Mouse (Mus musculus) hematopoietic stem cell, adult 5-6 weeks (primary cell): Measurements from ENCODE around the gene Syde2. TPM values are rescaled to one million over a fixed set of nuclear protein-coding genes. Genes with fewer than 3 reads are reported as not detected.

Experiments
- ATAC-seq, 2 experiments: fragments of 125-278 bp in 1 of 2; replicated peaks in 1 of 2; 2 replicates each; pipeline ENCODE4 v1.8.0; 2016 to 2017; ENCODE audit warnings: inconsistent platforms in 2 of 2, mild to moderate bottlenecking in 2 of 2, moderate number of reproducible peaks in 2 of 2, low read depth in 1 of 2, moderate TSS enrichment in 1 of 2; ENCODE audit not compliant: low FRiP score in 2 of 2, poor library complexity in 2 of 2, severe bottlenecking in 2 of 2, insufficient read depth in 1 of 2, low TSS enrichment in 1 of 2
- total RNA-seq: library from RNA; stranded (forward); fragments of 172-1452, 232-1000 nt; gene quantifications from 2 replicates; pipeline ENCODE4 v1.2.3, GENCODE M21; 2017

Gene Syde2
- total RNA-seq, 1 experiment from 2014 or later = 22.6 TPM

- ATAC-seq = no peak
Measured at GRCm38 (mm10) chr3:146069276-146069675, 81.6 kb downstream of the Syde2 start.

Other genes starting within 250 kb of the Syde2 start
- not detected in 2 replicates for gene Ddah1, start 229.2 kb upstream of the Syde2 start, total RNA-seq
- 56.9 and 62.3 TPM in 2 replicates for gene Bcl10, start 65.1 kb upstream of the Syde2 start, total RNA-seq
- gene 2410004B18Rik, start 49.9 kb upstream of the Syde2 start, total RNA-seq = 16.6 and 39.2 TPM in 2 replicates
- gene Wdr63, start 120.3 kb downstream of the Syde2 start, total RNA-seq = not detected in 2 replicates
- 4.3 and 6.9 TPM in 2 replicates for gene Mcoln3, start 129.6 kb downstream of the Syde2 start, total RNA-seq
- 27.8 and 45.0 TPM in 2 replicates for gene Mcoln2, start 162.0 kb downstream of the Syde2 start, total RNA-seq
- gene Lpar3, start 233.1 kb downstream of the Syde2 start, total RNA-seq = not detected in 2 replicates